Mouse (Mus musculus): ENCODE results near the gene Faim2. TPM values are rescaled to one million over a fixed set of nuclear protein-coding genes. Genes with fewer than 3 reads are reported as not detected.

Faim2 gene
- polyA plus RNA-seq, 1 experiment from 2014 or later, result 0.24 TPM

DNA sequence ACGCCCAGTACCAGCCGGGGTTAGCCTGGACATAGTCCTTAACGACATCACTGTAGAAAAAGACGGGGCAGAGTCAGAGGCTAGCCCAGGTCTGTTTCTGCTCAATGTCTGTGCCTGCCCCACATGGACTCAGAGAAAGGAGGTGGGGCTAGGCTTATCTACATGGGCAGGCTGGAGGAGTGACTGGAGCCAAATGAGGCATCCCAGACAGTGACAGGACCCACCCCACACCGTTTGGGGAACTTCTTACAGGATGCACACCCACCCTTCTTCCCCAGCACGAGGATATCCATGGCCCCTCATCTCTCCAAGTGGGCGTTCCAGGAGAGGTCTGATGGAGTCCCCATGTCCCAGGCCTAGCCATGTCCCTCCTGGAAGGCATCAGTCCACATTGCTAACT, 7.7 kb downstream of the Faim2 start:
- no peaks in the 10 kb centered on the region for H3K9me3 ChIP-seq (replicated peaks; ENCODE audit: control insufficient read depth, low read length)
- H3K4me1 ChIP-seq (ENCODE audit: control insufficient read depth, insufficient read depth, low read length), result no peaks in the 10 kb centered on the region
- H3K27ac ChIP-seq (replicated peaks; ENCODE audit: low read depth, low read length), result no peak overlapping the region
- ATAC-seq (replicated peaks; ENCODE audit: insufficient number of reproducible peaks, low FRiP score, low TSS enrichment, low read depth) (no peak), DNase-seq (ENCODE audit: low spot score) (no peak)
- H3K27me3 ChIP-seq (ENCODE audit: control insufficient read depth, insufficient read depth, low read length), result no peaks in the 10 kb centered on the region
- H3K36me3 ChIP-seq (replicated peaks; ENCODE audit: control insufficient read depth, insufficient read depth, low read depth, low read length), result no peaks in the 10 kb centered on the region
- no peak overlapping the region for H3K4me2 ChIP-seq (ENCODE audit: low read depth, low read length)
- no peak overlapping the region for H3K4me3 ChIP-seq (ENCODE audit: low read depth, low read length)
- H3K9ac ChIP-seq (replicated peaks; ENCODE audit: low read length), result no peak overlapping the region
- 83% methylated on average over 7 of the region's 7 CpGs for WGBS

DNA sequence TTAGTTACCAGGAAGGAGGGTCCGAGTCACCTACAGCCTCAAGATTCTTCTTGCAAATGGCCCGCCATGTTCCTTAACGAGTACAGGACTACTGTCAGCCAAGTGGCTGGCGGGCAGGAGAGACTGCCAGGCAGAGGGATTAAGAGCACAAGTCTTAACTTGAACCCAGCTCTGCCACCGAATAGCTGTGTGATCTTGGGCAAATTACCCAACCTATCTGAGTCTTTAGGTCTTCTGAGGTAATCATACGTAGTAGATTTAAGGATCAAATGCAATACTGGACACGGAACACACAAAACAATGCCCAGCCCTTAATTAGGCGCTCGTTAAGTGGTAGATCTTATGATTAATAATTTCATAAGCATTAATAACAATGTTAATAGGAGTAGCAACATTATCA, 8.3 kb downstream of the Faim2 start:
- Histone ChIP-seq H3K9ac (replicated peaks; ENCODE audit: low read length) (no peak overlapping the region), H3K36me3 (replicated peaks; ENCODE audit: control insufficient read depth, insufficient read depth, low read depth, low read length) (no peaks in the 10 kb centered on the region), H3K4me1 (ENCODE audit: control insufficient read depth, insufficient read depth, low read length) (no peaks in the 10 kb centered on the region), H3K27me3 (ENCODE audit: control insufficient read depth, insufficient read depth, low read length) (no peaks in the 10 kb centered on the region), H3K4me2 (ENCODE audit: low read depth, low read length) (no peak overlapping the region), H3K4me3 (ENCODE audit: low read depth, low read length) (no peak overlapping the region), H3K27ac (replicated peaks; ENCODE audit: low read depth, low read length) (no peak overlapping the region), H3K9me3 (replicated peaks; ENCODE audit: control insufficient read depth, low read length) (no peaks in the 10 kb centered on the region)
- ATAC-seq (replicated peaks; ENCODE audit: insufficient number of reproducible peaks, low FRiP score, low TSS enrichment, low read depth) (no peak), DNase-seq (ENCODE audit: low spot score) (no peak)
- WGBS, result 92% methylated on average over 9 of the region's 9 CpGs

DNA sequence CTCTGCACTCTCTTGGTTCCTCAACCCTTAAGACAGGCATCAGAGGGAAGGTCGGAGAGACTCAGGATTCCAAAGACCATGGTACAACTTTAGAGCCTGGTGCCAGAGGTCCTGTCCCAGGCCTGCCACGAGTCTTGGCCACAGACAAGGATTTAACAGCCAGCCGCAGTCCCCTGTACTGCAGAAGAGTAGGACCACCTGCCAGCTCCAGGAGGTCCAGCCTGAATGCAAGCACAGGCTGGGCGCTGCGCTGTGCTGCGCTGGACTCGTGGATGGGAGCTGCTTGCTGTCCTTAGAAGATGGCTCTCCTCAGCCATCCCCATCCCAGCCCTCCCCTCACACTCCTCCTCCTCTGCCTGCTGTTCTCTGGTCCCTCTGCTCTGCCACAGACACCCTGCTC, 10.2 kb downstream of the Faim2 start:
- H3K27me3 ChIP-seq (ENCODE audit: control insufficient read depth, insufficient read depth, low read length), result no peaks in the 10 kb centered on the region
- 68% methylated on average over 7 of the region's 7 CpGs for WGBS
- no peaks in the 10 kb centered on the region for H3K9me3 ChIP-seq (replicated peaks; ENCODE audit: control insufficient read depth, low read length)
- H3K27ac ChIP-seq (replicated peaks; ENCODE audit: low read depth, low read length), result no peak overlapping the region
- DNase-seq (ENCODE audit: low spot score) (no peak), ATAC-seq (replicated peaks; ENCODE audit: insufficient number of reproducible peaks, low FRiP score, low TSS enrichment, low read depth) (no peak)
- H3K9ac ChIP-seq (replicated peaks; ENCODE audit: low read length), result no peak overlapping the region
- no peaks in the 10 kb centered on the region for H3K4me1 ChIP-seq (ENCODE audit: control insufficient read depth, insufficient read depth, low read length)
- H3K36me3 ChIP-seq (replicated peaks; ENCODE audit: control insufficient read depth, insufficient read depth, low read depth, low read length), result no peaks in the 10 kb centered on the region
- H3K4me2 ChIP-seq (ENCODE audit: low read depth, low read length), result no peak overlapping the region
- no peak overlapping the region for H3K4me3 ChIP-seq (ENCODE audit: low read depth, low read length)

DNA sequence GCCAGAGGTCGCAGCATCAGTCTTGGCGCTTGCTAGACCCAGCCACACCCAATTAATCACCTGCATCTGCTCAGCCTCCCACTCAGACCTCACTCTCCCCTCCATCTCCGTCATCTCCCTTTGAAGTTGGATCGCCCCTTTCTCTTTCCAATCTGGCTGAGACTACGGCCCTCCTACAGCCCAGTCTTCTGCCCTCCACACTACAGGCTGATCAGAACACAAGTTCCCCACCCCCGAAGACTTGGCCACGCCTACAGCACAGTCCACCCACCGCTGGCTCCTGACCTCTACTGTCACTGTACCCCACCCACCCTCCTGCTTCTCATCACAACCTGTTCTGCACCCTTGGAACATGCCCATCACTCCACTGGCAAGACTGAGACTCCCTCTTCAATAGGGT, 11.2 kb downstream of the Faim2 start:
- Histone ChIP-seq H3K9me3 (replicated peaks; ENCODE audit: control insufficient read depth, low read length) (no peaks in the 10 kb centered on the region), H3K36me3 (replicated peaks; ENCODE audit: control insufficient read depth, insufficient read depth, low read depth, low read length) (no peaks in the 10 kb centered on the region), H3K27me3 (ENCODE audit: control insufficient read depth, insufficient read depth, low read length) (no peaks in the 10 kb centered on the region), H3K4me3 (ENCODE audit: low read depth, low read length) (no peak overlapping the region), H3K4me2 (ENCODE audit: low read depth, low read length) (no peak overlapping the region), H3K27ac (replicated peaks; ENCODE audit: low read depth, low read length) (no peak overlapping the region), H3K9ac (replicated peaks; ENCODE audit: low read length) (no peak overlapping the region), H3K4me1 (ENCODE audit: control insufficient read depth, insufficient read depth, low read length) (no peaks in the 10 kb centered on the region)
- no peak for ATAC-seq (replicated peaks; ENCODE audit: insufficient number of reproducible peaks, low FRiP score, low TSS enrichment, low read depth)
- DNase-seq (ENCODE audit: low spot score), result no peak
- 71% methylated on average over 8 of the region's 8 CpGs for WGBS

DNA sequence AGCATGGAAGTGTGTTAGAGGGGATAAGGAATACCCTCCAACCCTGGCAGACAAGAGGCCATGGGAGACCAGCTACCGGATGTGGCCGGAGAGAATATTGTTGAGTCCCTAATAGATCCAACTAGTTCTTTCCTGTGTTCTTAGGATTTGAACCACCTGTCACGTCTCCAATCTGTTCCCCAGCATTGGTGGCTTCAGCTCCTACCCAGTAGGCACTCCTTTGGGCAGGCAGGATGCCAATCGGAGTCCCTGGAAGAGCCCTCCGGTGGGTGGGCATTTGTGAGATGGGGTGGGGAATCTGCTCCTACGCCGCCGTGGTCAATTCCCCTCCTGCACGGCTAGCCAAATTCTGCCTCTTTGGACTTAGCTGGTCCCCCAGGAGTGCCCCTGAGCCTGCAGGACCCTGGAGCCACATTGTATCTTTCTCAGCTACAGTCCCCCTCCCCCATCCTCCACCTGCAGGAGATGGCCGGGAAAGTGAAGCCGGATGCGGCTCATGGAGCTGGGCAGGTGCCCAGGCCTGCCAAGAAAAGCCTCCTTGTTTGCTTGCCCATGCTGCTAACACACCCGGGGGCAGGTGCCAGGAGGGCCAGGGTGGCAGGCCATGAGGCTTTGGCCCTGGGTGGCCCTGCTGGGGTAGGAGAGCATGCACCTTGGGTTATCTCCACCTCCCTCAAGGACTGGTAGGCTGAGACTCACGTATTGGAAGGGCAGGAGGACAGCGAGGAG, 16.0 kb downstream of the Faim2 start:
- Histone ChIP-seq H3K4me2 (ENCODE audit: low read depth, low read length) (no peak overlapping the region), H3K9ac (replicated peaks; ENCODE audit: low read length) (no peak overlapping the region), H3K4me1 (ENCODE audit: control insufficient read depth, insufficient read depth, low read length) (no peaks in the 10 kb centered on the region), H3K36me3 (replicated peaks; ENCODE audit: control insufficient read depth, insufficient read depth, low read depth, low read length) (no peaks in the 10 kb centered on the region), H3K27ac (replicated peaks; ENCODE audit: low read depth, low read length) (no peak overlapping the region), H3K27me3 (ENCODE audit: control insufficient read depth, insufficient read depth, low read length) (no peaks in the 10 kb centered on the region), H3K4me3 (ENCODE audit: low read depth, low read length) (no peak overlapping the region), H3K9me3 (replicated peaks; ENCODE audit: control insufficient read depth, low read length) (no peaks in the 10 kb centered on the region)
- 81% methylated on average over 15 of the region's 15 CpGs for WGBS
- DNase-seq (ENCODE audit: low spot score) (no peak), ATAC-seq (replicated peaks; ENCODE audit: insufficient number of reproducible peaks, low FRiP score, low TSS enrichment, low read depth) (no peak)

DNA sequence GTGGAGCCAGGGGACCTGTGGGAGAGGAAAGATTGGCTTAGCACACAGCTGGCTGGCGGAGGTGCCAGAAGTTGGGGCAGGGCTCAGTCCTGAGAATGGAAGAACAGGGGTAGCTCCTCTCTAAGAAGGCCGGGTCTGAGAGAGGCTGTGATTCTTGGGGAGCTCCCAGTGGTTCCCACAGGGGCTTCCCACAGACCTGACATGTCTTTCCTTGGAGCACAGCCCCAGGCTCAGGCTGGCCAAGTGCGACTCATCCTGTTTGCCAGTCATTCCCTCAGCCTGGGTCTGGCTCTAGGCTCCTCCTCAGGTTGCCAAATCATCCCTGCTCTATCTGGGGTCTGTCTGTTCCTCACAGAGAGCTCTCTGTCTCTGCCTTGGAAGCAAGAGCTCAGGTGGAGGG, 17.3 kb downstream of the Faim2 start:
- Histone ChIP-seq H3K9me3 (replicated peaks; ENCODE audit: control insufficient read depth, low read length) (no peaks in the 10 kb centered on the region), H3K27ac (replicated peaks; ENCODE audit: low read depth, low read length) (no peak overlapping the region), H3K4me2 (ENCODE audit: low read depth, low read length) (no peak overlapping the region), H3K4me3 (ENCODE audit: low read depth, low read length) (no peak overlapping the region), H3K9ac (replicated peaks; ENCODE audit: low read length) (no peak overlapping the region), H3K27me3 (ENCODE audit: control insufficient read depth, insufficient read depth, low read length) (no peaks in the 10 kb centered on the region), H3K36me3 (replicated peaks; ENCODE audit: control insufficient read depth, insufficient read depth, low read depth, low read length) (no peaks in the 10 kb centered on the region), H3K4me1 (ENCODE audit: control insufficient read depth, insufficient read depth, low read length) (no peaks in the 10 kb centered on the region)
- whole genome bisulfite sequencing, result 75% methylated on average over 3 of the region's 3 CpGs
- no peak for ATAC-seq (replicated peaks; ENCODE audit: insufficient number of reproducible peaks, low FRiP score, low TSS enrichment, low read depth)
- no peak for DNase-seq (ENCODE audit: low spot score)

DNA sequence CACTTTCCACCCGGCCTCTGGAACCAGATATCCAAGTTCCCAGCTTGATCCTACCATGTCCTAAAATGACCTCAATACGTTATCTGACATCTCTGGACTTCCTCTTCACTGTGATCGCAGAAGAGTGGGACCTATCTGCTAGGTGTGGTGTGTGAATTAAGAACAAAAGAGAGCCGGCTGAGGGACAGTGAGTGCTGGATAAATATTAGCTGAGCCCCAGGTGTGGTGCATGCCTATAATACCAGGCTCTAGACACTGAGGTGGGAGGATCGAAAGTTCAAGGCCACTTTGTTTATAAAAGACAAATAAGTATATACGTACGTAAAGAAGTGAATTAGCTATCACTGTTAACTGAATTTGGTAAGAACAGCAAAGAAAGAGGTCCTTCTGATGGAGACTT, 18.1 kb downstream of the Faim2 start:
- Histone ChIP-seq H3K9ac (replicated peaks; ENCODE audit: low read length) (no peak overlapping the region), H3K4me3 (ENCODE audit: low read depth, low read length) (no peak overlapping the region), H3K4me1 (ENCODE audit: control insufficient read depth, insufficient read depth, low read length) (no peaks in the 10 kb centered on the region), H3K36me3 (replicated peaks; ENCODE audit: control insufficient read depth, insufficient read depth, low read depth, low read length) (no peaks in the 10 kb centered on the region), H3K9me3 (replicated peaks; ENCODE audit: control insufficient read depth, low read length) (no peaks in the 10 kb centered on the region), H3K27ac (replicated peaks; ENCODE audit: low read depth, low read length) (no peak overlapping the region), H3K4me2 (ENCODE audit: low read depth, low read length) (no peak overlapping the region), H3K27me3 (ENCODE audit: control insufficient read depth, insufficient read depth, low read length) (no peaks in the 10 kb centered on the region)
- no peak for DNase-seq (ENCODE audit: low spot score)
- ATAC-seq (replicated peaks; ENCODE audit: insufficient number of reproducible peaks, low FRiP score, low TSS enrichment, low read depth), result no peak
- WGBS, result 84% methylated on average over 7 of the region's 7 CpGs

DNA sequence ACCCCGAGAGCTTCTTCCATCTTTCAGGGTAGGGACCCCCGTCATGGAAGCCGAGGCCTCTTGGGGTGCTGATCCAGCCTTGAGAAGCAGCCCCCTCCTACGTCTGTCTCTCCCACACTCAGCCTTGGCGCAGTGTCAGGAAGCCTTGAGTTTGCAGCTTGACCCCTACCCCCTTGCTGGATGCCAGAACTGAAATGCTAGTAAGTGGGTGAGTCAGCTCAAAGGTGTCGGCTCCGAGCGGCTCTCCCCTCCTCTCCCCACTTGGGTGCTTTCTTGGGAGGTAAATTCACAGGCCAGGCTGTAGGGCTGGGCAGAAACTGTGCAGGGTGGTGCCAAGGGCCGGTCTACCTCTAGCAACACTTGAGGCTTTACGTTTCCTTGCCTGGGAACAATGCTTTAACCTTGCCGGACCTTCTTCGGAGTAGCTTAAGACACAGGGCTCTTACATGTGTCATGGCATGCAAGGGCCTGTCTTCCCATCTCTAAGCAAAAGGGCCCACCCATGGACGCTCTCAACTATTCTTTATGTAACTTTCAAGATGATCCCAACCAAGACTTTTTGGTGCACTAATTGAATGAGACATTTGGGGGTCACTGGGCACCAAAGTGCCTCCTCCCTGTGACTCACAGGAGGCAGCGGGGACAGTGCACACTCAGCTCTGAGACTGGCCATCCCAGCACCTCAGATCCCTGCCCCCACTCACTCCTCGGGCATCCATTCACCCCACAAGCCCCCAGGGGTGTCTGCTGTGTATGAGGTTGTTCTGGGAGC, 22.5 kb downstream of the Faim2 start:
- H3K36me3 ChIP-seq (replicated peaks; ENCODE audit: control insufficient read depth, insufficient read depth, low read depth, low read length), result no peaks in the 10 kb centered on the region
- no peak overlapping the region for H3K4me2 ChIP-seq (ENCODE audit: low read depth, low read length)
- no peak overlapping the region for H3K27ac ChIP-seq (replicated peaks; ENCODE audit: low read depth, low read length)
- ATAC-seq (replicated peaks; ENCODE audit: insufficient number of reproducible peaks, low FRiP score, low TSS enrichment, low read depth), result no peak
- no peaks in the 10 kb centered on the region for H3K9me3 ChIP-seq (replicated peaks; ENCODE audit: control insufficient read depth, low read length)
- H3K4me3 ChIP-seq (ENCODE audit: low read depth, low read length), result no peak overlapping the region
- DNase-seq (ENCODE audit: low spot score), result no peak
- no peak overlapping the region for H3K9ac ChIP-seq (replicated peaks; ENCODE audit: low read length)
- 76% methylated on average over 15 of the region's 15 CpGs for WGBS
- H3K27me3 ChIP-seq (ENCODE audit: control insufficient read depth, insufficient read depth, low read length), result no peaks in the 10 kb centered on the region
- peaks cover 3% of the 10 kb centered on the region; the same call in 1 of the 2 replicates for H3K4me1 ChIP-seq (ENCODE audit: control insufficient read depth, insufficient read depth, low read length)

All from embryonic facial prominence, embryonic 11.5 days (tissue).